Mouse (Mus musculus) cortical plate, adult 2 months (tissue): ENCODE data around the gene Prex1. TPM values are rescaled to one million over a fixed set of nuclear protein-coding genes. Genes with fewer than 3 reads are reported as not detected.
"Not testable (repeated sequence)": the region's sequence is repeated elsewhere in the genome, so short reads cannot be mapped to it uniquely, and the experiment has no call there.

ENCODE experiments used
- H3K27ac ChIP-seq: fragments of 200-500 bp; 2 replicates; pipeline ENCODE4 v1.5.1; 2012; ENCODE audit warnings: low read length, control low read depth, inconsistent platforms; ENCODE audit not compliant: insufficient read depth
- H3K4me1 ChIP-seq: fragments of 200-500 bp; 2 replicates; pipeline ENCODE4 v1.6.1; 2011; ENCODE audit warnings: low read length; ENCODE audit not compliant: control insufficient read depth, insufficient read depth
- H3K4me3 ChIP-seq: fragments of 200-500 bp; 2 replicates; pipeline ENCODE4 v1.5.1; 2011; ENCODE audit warnings: mild to moderate bottlenecking, low read length, control low read depth; ENCODE audit not compliant: insufficient read depth
- CTCF ChIP-seq: fragments of 200-500 bp; IDR thresholded peaks from 2 replicates; pipeline ENCODE4 v1.5.1; 2011; ENCODE audit warnings: mild to moderate bottlenecking, control low read depth, low read length; ENCODE audit not compliant: insufficient read depth; ENCODE audit errors: extremely low read depth
- POLR2A ChIP-seq: fragments of 200-500 bp; IDR thresholded peaks from 2 replicates; pipeline ENCODE4 v1.6.1; 2011; ENCODE audit warnings: mild to moderate bottlenecking, low read length, control low read depth; ENCODE audit not compliant: insufficient read depth; ENCODE audit errors: extremely low read depth
- polyA plus RNA-seq: library from polyadenylated mRNA; depleted of rRNA; stranded (reverse); fragments of >200 nt; gene quantifications from 2 replicates; pipeline ENCODE4 v1.2.3, GENCODE M21; 2012

Gene Prex1
- polyA plus RNA-seq, 1 experiment, result 83.3 TPM

- Histone ChIP-seq H3K27ac (no peak overlapping the region), H3K4me3 (no peak overlapping the region), H3K4me1 (no peaks in the 10 kb centered on the region)
- TF ChIP-seq POLR2A, result no peak
- TF ChIP-seq CTCF, result no peak
Measured at GRCm38 (mm10) chr2:166740396-166740795, 26.8 kb upstream of the Prex1 start.

- Histone ChIP-seq H3K4me1 (no peaks in the 10 kb centered on the region), H3K27ac (no peak overlapping the region), H3K4me3 (no peak overlapping the region)
- no peak for TF ChIP-seq CTCF
- TF ChIP-seq POLR2A, result no peak
Measured at GRCm38 (mm10) chr2:166737307-166737706, 23.7 kb upstream of the Prex1 start.

DNA sequence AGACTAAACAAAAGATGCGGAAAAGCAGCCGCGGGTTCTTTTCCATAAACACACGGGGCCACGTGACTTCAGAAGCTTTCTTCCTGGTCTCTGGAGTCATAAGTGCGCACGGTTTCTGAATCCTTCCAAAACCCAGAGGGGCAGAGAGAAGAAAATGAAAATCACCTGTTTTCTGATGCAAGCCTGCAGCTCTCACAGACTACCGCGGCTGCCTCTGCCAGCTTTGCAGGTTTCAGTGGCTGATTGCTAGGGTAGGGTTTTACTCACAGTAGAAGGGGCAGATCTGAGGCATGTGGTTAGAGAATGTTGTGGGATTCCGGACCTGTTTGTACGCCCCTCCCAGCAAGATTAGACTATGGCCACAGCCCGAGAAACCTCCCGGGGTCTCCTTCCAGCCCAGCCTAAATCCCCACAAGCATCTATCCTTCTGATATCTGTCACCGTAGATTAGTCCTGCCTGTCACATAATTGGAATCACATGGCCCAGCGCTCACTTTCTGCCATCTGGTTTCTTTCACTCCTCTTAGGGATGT is 21.9 kb upstream of the Prex1 start:
- TF ChIP-seq CTCF, result no peak
- TF ChIP-seq POLR2A, result no peak
- Histone ChIP-seq H3K4me1 (no peaks in the 10 kb centered on the region), H3K27ac (no peak overlapping the region), H3K4me3 (no peak overlapping the region)

DNA sequence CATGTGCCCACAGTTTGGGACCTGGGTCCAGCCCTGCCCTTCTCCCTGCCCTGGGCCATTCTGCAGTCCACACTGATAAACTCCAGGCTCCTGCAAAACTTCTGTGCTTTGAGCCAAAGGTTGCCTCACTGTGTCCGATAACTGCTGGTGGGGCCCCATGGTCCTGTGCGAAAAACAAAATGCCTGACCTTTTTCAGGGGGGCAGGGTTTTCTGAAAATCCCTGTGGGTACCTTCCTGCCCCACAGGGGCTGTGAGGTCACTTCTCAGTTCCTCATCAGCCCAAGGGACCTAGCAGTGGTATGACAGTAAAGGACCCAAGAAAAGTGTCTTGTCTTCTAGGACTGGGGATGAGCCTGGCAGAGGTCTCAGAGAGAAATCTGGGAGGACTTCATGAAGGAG is 19.2 kb upstream of the Prex1 start:
- TF ChIP-seq CTCF (no peak), POLR2A (no peak)
- no peak overlapping the region for H3K27ac ChIP-seq
- peaks cover 4% of the 10 kb centered on the region; the same call in 1 of the 2 replicates for H3K4me1 ChIP-seq
- no peak overlapping the region for H3K4me3 ChIP-seq

GRCm38 (mm10) chr2:166732146-166732545 is 18.5 kb upstream of the Prex1 start:
- Histone ChIP-seq H3K4me1 (peaks cover 9% of the 10 kb centered on the region), H3K27ac (no peak overlapping the region), H3K4me3 (no peak overlapping the region)
- TF ChIP-seq POLR2A (no peak), CTCF (no peak)

GRCm38 (mm10) chr2:166731102-166731883 is 17.7 kb upstream of the Prex1 start:
- H3K27ac ChIP-seq, H3K4me1 ChIP-seq, H3K4me3 ChIP-seq: not testable (repeated sequence)

DNA sequence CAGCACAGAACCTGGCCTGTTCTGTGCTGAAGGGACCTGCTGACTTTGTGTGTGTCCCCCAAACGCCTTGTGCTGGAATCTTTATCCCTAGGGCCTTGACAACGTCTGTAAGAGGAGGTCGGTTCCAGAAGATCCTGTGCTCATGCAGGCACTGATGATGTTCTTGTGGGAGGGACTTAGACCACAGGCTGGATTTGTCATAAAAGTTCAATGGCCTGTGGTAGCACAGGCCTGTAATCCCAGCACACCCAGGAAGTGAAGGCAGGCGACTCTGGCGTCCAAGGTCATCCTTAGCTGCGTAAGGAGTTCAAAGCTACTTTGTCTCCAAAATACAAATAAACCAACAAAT is 16.9 kb upstream of the Prex1 start:
- H3K27ac ChIP-seq, result no peak overlapping the region

GRCm38 (mm10) chr2:166729656-166730566 is 16.3 kb upstream of the Prex1 start:
- no peak for TF ChIP-seq CTCF
- no peak for TF ChIP-seq POLR2A
- peaks cover 9% of the 10 kb centered on the region for H3K4me1 ChIP-seq
- no peak overlapping the region for H3K4me3 ChIP-seq
- no peak overlapping the region for H3K27ac ChIP-seq

More for the DNA sequence above, 16.9 kb upstream of the Prex1 start:
- Histone ChIP-seq H3K4me3 (no peak overlapping the region), H3K4me1 (peaks cover 9% of the 10 kb centered on the region)
- TF ChIP-seq CTCF (no peak), POLR2A (no peak)

DNA sequence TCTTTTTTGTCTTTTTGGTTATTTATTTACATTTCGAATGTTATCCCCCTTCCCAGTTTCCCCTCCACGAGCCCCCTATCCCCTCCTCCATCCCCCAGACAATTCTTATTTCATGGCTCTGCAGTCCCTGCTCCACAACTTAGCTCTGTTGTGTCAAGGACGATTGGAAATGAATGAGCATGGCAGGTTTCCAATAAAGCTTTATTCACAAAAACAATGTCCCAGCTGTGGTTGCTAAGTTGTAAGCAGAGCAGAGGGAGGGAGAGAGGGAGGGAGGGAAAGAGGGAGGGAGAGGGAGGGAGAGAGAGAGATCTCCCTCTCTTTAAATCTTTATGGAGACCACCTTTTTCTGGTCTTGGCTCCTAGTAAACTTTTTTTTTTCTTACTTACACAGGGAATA is 15.4 kb upstream of the Prex1 start:
- no peak overlapping the region for H3K4me3 ChIP-seq
- H3K27ac ChIP-seq, result no peak overlapping the region
- H3K4me1 ChIP-seq, result peaks cover 9% of the 10 kb centered on the region
- TF ChIP-seq CTCF, result no peak
- no peak for TF ChIP-seq POLR2A
